Mouse (Mus musculus) lung, embryonic 14.5 days (tissue): Measurements from ENCODE around the gene B430305J03Rik. TPM values are rescaled to one million over a fixed set of nuclear protein-coding genes. Genes with fewer than 3 reads are reported as not detected.

Source experiments
- ATAC-seq: fragments of 200-750 bp; cut with Nextera tagmentation; 2 replicates; pipeline ENCODE4 v1.8.0; 2017; ENCODE audit warnings: mild to moderate bottlenecking, moderate TSS enrichment, moderate library complexity; ENCODE audit not compliant: insufficient read depth
- DNase-seq: peaks from one replicate; pipeline ENCODE4 v3.0.0-alpha.2; 2015
- H3K27ac ChIP-seq: fragments of 300-500 bp; sonication (generic); 2 replicates; pipeline ENCODE4 v1.5.1; 2014; ENCODE audit warnings: low read depth, mild to moderate bottlenecking, moderate library complexity
- H3K27me3 ChIP-seq: fragments of 300-500 bp; sonication (generic); 2 replicates; pipeline ENCODE4 v1.6.1; 2014; ENCODE audit warnings: low read length, control low read depth; ENCODE audit not compliant: insufficient read depth
- H3K36me3 ChIP-seq: fragments of 300-500 bp; sonication (generic); 2 replicates; pipeline ENCODE4 v1.6.1; 2014; ENCODE audit warnings: control low read depth; ENCODE audit not compliant: insufficient read depth
- H3K4me1 ChIP-seq: fragments of 300-500 bp; sonication (generic); 2 replicates; pipeline ENCODE4 v1.6.1; 2014; ENCODE audit warnings: antibody characterized with exemption, control low read depth; ENCODE audit not compliant: insufficient read depth
- H3K4me2 ChIP-seq: fragments of 300-500 bp; sonication (generic); 2 replicates; pipeline ENCODE4 v1.6.1; 2014; ENCODE audit warnings: mild to moderate bottlenecking
- H3K4me3 ChIP-seq: fragments of 300-500 bp; sonication (generic); 2 replicates; pipeline ENCODE4 v1.5.1; 2014; ENCODE audit warnings: low read depth, low read length
- H3K9ac ChIP-seq: fragments of 300-500 bp; sonication (generic); 2 replicates; pipeline ENCODE4 v1.6.1; 2014
- H3K9me3 ChIP-seq: fragments of 300-500 bp; sonication (generic); 2 replicates; pipeline ENCODE4 v1.6.1; 2016; ENCODE audit warnings: low read depth, low read length, control low read depth
- CTCF ChIP-seq: IDR thresholded peaks from 2 replicates; pipeline ENCODE4 v1.5.1; 2016; ENCODE audit warnings: antibody characterized with exemption, low read depth
- WGBS: fragments of 180-500 bp; shearing (Covaris S2); extraction: QIAGEN DNeasy Blood & Tissue Kit; methylation state at CpG from one replicate; pipeline ENCODE4 v1.1.7; 2014; 5-methylcytosine and 5-hydroxymethylcytosine counted together
- polyA plus RNA-seq: library from polyadenylated mRNA; unstranded; fragments of >200 nt; fragmentation: Nextera tagmentation; extraction: Ambion mirVana; gene quantifications from 2 replicates; pipeline ENCODE4 v1.2.1, GENCODE M21; 2014

B430305J03Rik gene
- polyA plus RNA-seq, 1 experiment from 2014 or later = not detected

DNA sequence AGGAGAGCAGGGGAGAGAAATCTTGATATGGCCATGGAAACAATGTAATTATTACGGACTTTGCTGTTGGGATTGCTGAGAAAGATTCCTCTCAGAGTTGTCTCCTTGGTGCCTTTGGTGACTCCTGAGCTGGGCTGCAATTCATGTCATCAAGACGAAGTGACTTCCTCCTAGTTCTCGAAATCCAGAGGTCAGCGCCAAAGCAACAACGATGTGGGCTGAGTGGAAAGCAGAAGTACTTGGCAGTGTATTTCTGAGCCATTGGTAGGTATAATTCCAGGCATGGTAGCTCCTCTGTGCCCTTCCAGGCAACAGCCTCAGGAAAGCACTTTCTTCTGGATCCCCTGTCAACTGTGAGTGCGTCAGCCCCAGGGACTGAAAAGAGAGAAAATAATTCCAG is 44.1 kb downstream of the B430305J03Rik start:
- Histone ChIP-seq H3K27ac (no peak overlapping the region), H3K27me3 (no peaks in the 10 kb centered on the region), H3K4me2 (no peak overlapping the region), H3K4me3 (no peak overlapping the region), H3K9ac (no peak overlapping the region), H3K9me3 (no peaks in the 10 kb centered on the region), H3K4me1 (no peaks in the 10 kb centered on the region), H3K36me3 (no peaks in the 10 kb centered on the region)
- DNase-seq = no peak
- TF ChIP-seq CTCF = no peak
- WGBS = 64% methylated on average over 6 of the region's 6 CpGs
- ATAC-seq = no peak

DNA sequence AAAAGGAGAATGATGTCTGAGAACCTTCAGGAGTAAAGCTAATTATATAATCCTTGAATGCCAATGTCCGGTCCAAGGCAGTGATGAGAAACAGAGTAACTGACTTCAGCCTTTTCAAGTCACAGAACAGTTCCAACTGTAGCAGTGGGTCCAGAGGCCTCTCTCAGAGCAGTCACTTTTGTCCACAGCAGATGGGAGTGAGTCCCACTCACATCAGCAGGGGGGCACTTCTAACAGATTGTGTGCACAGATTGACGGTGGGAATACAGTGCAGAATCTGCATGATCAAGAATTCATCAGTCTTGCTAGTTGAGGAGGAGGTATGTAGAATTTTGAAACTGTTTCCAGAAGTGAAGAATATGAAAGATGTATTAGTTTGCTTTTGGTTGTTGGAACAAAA is 45.7 kb downstream of the B430305J03Rik start:
- ATAC-seq = no peak
- H3K9me3 ChIP-seq = no peaks in the 10 kb centered on the region
- no peaks in the 10 kb centered on the region for H3K4me1 ChIP-seq
- 84% methylated on average over 2 of the region's 2 CpGs for WGBS
- H3K9ac ChIP-seq = no peak overlapping the region
- TF ChIP-seq CTCF = no peak
- no peaks in the 10 kb centered on the region for H3K27me3 ChIP-seq
- H3K36me3 ChIP-seq = no peaks in the 10 kb centered on the region
- no peak for DNase-seq
- H3K27ac ChIP-seq = no peak overlapping the region
- H3K4me3 ChIP-seq = no peak overlapping the region
- H3K4me2 ChIP-seq = no peak overlapping the region

DNA sequence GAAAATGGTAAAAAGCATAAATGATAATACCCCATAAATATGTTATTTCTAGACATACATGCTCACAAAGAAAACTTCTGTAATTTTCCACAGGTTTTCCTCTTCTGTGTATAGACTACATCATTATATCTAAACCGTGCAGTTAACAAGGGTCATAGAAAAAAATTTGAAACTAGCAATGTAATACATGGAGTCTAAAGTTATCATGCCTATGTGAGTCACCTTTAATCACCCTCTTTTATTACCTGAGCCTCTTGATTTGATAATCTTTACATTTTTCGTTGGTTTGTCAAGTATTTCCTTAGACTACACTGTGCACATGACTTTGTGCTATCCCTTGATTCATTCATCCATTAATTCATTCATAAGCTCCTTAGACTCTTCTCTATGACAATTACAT is 50.7 kb downstream of the B430305J03Rik start:
- Histone ChIP-seq H3K27me3 (no peaks in the 10 kb centered on the region), H3K4me2 (no peak overlapping the region), H3K36me3 (no peaks in the 10 kb centered on the region), H3K9me3 (no peaks in the 10 kb centered on the region), H3K27ac (no peak overlapping the region), H3K9ac (no peak overlapping the region), H3K4me3 (no peak overlapping the region), H3K4me1 (no peaks in the 10 kb centered on the region)
- WGBS = 66% methylated on average over 2 of the region's 2 CpGs
- no peak for DNase-seq
- TF ChIP-seq CTCF = no peak
- no peak for ATAC-seq

Other genes with a start within 250 kb of the B430305J03Rik start
- 9.0 and 9.9 TPM in 2 replicates for gene Rap2b, start 4.3 kb downstream of the B430305J03Rik start, polyA plus RNA-seq